Mouse (Mus musculus) 3T3-L1 (cell line): ENCODE measurements at regions not wholly inside any gene's neighbourhood (a gene's known extent, or its start where the extent isn't known, plus 50 kb on each side); places are given as distances from the start of the nearest gene placed in this dataset.
A peak's percentile ranks its signal among the peaks of the same experiment; 100 is the strongest.

Source experiments
- DNase-seq: peaks from one replicate; pipeline ENCODE4 v3.0.0-alpha.2; 2015; ENCODE audit warnings: low read depth, low spot score

GRCm38 (mm10) chr7:61411701-61412100 lies 934.7 kb upstream of the Ndn start:
- DNase-seq: peak; percentile 48

- DNase-seq: peak; percentile 81
Observed at GRCm38 (mm10) chr7:61416558-61416957, 929.8 kb upstream of the Ndn start.

- peak; percentile 19 for DNase-seq
Observed at GRCm38 (mm10) chr7:61455805-61456204, 890.6 kb upstream of the Ndn start.

GRCm38 (mm10) chr7:61481074-61481473 lies 865.3 kb upstream of the Ndn start:
- peak; percentile 79 for DNase-seq

GRCm38 (mm10) chr7:61514764-61515163 lies 831.6 kb upstream of the Ndn start:
- DNase-seq: peak; percentile 68

GRCm38 (mm10) chr7:61535121-61535520 lies 811.2 kb upstream of the Ndn start:
- no peak for DNase-seq
